Mouse (Mus musculus) heart, adult 2 months (tissue): Measurements from ENCODE around the gene Adgrd1. TPM values are rescaled to one million over a fixed set of nuclear protein-coding genes. Genes with fewer than 3 reads are reported as not detected.

Experiments used
- DNase-seq, 2 experiments: peaks; one replicate each; pipeline ENCODE4 v3.0.0; 2021
- H3K27ac ChIP-seq: fragments of 200-600 bp; 2 replicates; pipeline ENCODE4 v1.8.1; 2022
- H3K27me3 ChIP-seq: fragments of 200-500 bp; 2 replicates; pipeline ENCODE4 v1.6.1; 2012; ENCODE audit warnings: mild to moderate bottlenecking, low read length, inconsistent platforms, mixed read lengths; ENCODE audit not compliant: control insufficient read depth, insufficient read depth
- H3K36me3 ChIP-seq: fragments of 200-500 bp; 2 replicates; pipeline ENCODE4 v1.6.1; 2012; ENCODE audit warnings: low read length, inconsistent platforms; ENCODE audit not compliant: control insufficient read depth, insufficient read depth
- H3K4me1 ChIP-seq: fragments of 200-500 bp; 2 replicates; pipeline ENCODE4 v1.6.1; 2011; ENCODE audit warnings: low read length; ENCODE audit not compliant: control insufficient read depth, insufficient read depth
- H3K4me3 ChIP-seq: fragments of 200-600 bp; 2 replicates; pipeline ENCODE4 v1.8.1; 2022
- H3K79me2 ChIP-seq: fragments of 200-500 bp; replicated peaks from 2 replicates; pipeline ENCODE4 v1.6.1; 2012; ENCODE audit warnings: mild to moderate bottlenecking, inconsistent platforms, low read length, moderate library complexity, mixed read lengths; ENCODE audit not compliant: control insufficient read depth, insufficient read depth
- H3K9ac ChIP-seq: fragments of 200-500 bp; 2 replicates; pipeline ENCODE4 v1.6.1; 2012; ENCODE audit warnings: low read depth, mild to moderate bottlenecking, control low read depth, inconsistent platforms, low read length, mixed read lengths
- CTCF ChIP-seq: fragments of 200-600 bp; IDR thresholded peaks from 2 replicates; pipeline ENCODE4 v1.8.1; 2022; ENCODE audit warnings: antibody characterized with exemption, mild to moderate bottlenecking, moderate library complexity
- EP300 ChIP-seq: fragments of 200-500 bp; IDR thresholded peaks from 2 replicates; pipeline ENCODE4 v1.6.1; 2011; ENCODE audit warnings: low read depth, low read length, control low read depth; ENCODE audit not compliant: insufficient read depth
- POLR2A ChIP-seq: fragments of 200-500 bp; IDR thresholded peaks from 2 replicates; pipeline ENCODE4 v1.6.1; 2011; ENCODE audit warnings: mild to moderate bottlenecking, low read depth, low read length, control low read depth; ENCODE audit not compliant: insufficient read depth
- WGBS: fragments of 180-500 bp; shearing (Covaris S2); methylation state at CpG from one replicate; pipeline ENCODE4 v1.1.7; 2018; 5-methylcytosine and 5-hydroxymethylcytosine counted together
- intact Hi-C: fragments of 180-260 bp; cut with DNase I; formaldehyde crosslinking; loops from one replicate; pipeline ENCODE4 v1.15.1; 2025
- polyA plus RNA-seq: library from polyadenylated mRNA; depleted of rRNA; stranded (reverse); fragments of >200 nt; gene quantifications from 2 replicates; pipeline ENCODE4 v1.2.3, GENCODE M21; 2012
- total RNA-seq, 2 experiments: library from RNA; stranded (reverse); gene quantifications; 2 replicates each; pipeline ENCODE4 v1.2.3; 2021

The Adgrd1 gene
- total and polyA plus RNA-seq, 3 experiments: 4.1 to 5.5 (median 4.8) TPM

DNA sequence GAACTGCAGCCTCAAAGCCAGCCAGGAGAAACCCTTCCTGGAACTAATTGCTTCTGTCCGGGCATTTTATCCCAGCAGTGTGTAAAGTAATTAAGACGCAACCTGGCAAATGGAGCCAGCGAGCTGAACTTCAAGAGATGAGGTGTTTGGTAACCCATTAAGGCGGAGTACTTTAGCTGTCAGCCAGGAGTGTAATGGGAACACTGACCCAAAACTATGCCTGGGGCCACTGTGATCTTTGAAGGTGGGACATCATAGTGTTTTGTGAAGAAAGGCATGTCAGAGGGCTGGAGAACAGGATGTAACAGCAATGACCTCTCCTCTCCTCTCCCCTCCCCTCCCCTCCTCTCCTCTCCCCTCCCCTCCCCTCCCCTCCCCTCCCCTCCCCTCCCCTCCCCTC is 7.5 kb downstream of the Adgrd1 start:
- WGBS: 73% methylated on average over 4 of the region's 4 CpGs
- Histone ChIP-seq H3K27ac (no peak overlapping the region), H3K36me3 (no peaks in the 10 kb centered on the region), H3K27me3 (no peaks in the 10 kb centered on the region), H3K4me3 (no peak overlapping the region), H3K79me2 (no peaks in the 10 kb centered on the region), H3K9ac (no peak overlapping the region), H3K4me1 (no peaks in the 10 kb centered on the region)
- intact Hi-C loops: no loop called here
- no peak for DNase-seq
- no peak for TF ChIP-seq CTCF
- TF ChIP-seq POLR2A: no peak
- no peak for TF ChIP-seq EP300

DNA sequence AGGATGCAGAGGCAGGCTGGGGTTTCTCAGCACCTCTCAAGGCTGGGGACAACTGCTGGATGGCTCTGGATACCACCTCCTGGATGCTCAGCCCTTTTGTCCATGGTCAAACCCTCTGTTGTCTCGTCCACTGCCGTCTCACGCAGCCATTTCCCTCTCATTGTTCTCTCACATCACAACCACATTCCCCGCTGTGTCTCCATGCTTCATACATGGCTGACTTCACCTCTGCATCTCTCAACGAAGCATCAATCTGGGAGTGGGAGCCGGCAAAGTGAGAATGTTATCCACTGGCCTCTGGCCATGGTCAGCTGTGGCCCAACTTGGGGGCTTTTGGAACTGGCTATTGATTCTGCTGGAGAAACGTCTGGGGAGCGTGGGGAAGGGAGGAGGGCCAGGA is 15.2 kb downstream of the Adgrd1 start:
- TF ChIP-seq POLR2A: no peak
- TF ChIP-seq EP300: no peak
- no peak for TF ChIP-seq CTCF
- H3K4me3 ChIP-seq: no peak overlapping the region
- DNase-seq: no peak
- H3K4me1 ChIP-seq: no peaks in the 10 kb centered on the region
- H3K27ac ChIP-seq: no peak overlapping the region
- 64% methylated on average over 8 of the region's 8 CpGs for WGBS
- no peaks in the 10 kb centered on the region for H3K79me2 ChIP-seq
- no peak overlapping the region for H3K9ac ChIP-seq
- H3K27me3 ChIP-seq: no peaks in the 10 kb centered on the region
- no peaks in the 10 kb centered on the region for H3K36me3 ChIP-seq
- intact Hi-C loops: no loop called here

DNA sequence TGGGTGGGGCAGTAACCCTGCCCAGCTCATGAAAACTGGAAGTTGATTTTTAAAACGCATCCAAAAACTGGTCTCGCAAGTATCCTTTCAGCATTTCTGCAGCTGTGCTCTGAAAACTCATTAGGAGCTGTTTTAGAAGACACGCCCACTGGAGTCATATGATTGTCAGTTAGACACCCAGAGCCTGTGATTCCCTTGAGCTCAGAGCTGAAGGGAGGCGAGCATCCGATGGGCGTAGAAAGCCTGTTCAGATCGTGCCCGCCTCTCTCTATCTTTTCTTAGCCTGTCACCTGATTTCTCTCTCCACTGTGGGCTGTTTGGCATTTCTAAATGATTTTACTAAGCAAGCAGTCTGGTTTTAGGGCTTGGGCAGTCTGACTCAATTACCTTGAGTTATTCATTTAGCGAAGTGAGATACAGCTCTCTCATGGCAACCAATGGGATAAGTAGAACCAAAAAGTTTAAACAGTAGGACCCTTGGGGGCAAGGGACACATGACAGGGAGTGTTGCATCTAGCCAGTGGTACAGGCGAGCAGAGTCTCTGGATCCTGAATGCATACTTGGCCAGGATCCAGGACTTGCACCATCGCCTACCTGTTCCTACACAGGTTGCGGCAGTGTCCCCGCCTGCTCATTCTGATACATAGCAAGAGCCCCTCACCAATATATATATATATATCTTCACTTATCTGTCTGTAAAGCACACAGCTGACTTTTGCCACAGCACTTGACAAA is 17.4 kb downstream of the Adgrd1 start:
- DNase-seq: peak in 1 of 2 experiments; percentile 20
- no peak overlapping the region for H3K4me3 ChIP-seq
- intact Hi-C loops: no loop called here
- H3K27ac ChIP-seq: no peak overlapping the region
- H3K79me2 ChIP-seq: no peaks in the 10 kb centered on the region
- WGBS: 63% methylated on average over 13 of the region's 13 CpGs
- H3K9ac ChIP-seq: no peak overlapping the region
- TF ChIP-seq EP300: no peak
- TF ChIP-seq CTCF: no peak
- no peak for TF ChIP-seq POLR2A
- H3K27me3 ChIP-seq: no peaks in the 10 kb centered on the region
- no peaks in the 10 kb centered on the region for H3K4me1 ChIP-seq
- no peaks in the 10 kb centered on the region for H3K36me3 ChIP-seq

DNA sequence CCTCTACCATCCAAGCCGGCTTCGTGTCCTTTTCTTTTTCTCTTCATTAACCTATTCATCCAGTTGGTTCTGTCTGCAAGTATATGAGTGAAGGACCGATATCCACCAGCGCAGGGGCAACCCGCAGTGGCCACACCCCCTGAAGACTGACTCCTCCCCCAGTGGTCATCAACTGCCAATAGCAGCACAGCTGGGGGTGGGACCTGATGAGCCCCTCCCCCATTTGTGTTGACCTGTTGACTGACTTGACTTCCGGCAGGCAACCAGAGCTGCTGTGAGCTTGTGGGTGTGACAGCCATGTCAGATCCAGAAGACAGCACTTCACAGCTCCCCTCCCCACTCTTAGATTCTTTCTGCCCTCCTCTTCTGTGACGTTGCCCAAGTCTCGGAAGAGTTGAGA is 19.7 kb downstream of the Adgrd1 start:
- no peaks in the 10 kb centered on the region for H3K4me1 ChIP-seq
- no peaks in the 10 kb centered on the region for H3K36me3 ChIP-seq
- no peak overlapping the region for H3K4me3 ChIP-seq
- DNase-seq: no peak
- H3K27me3 ChIP-seq: no peaks in the 10 kb centered on the region
- H3K27ac ChIP-seq: no peak overlapping the region
- H3K9ac ChIP-seq: no peak overlapping the region
- H3K79me2 ChIP-seq: no peaks in the 10 kb centered on the region
- 69% methylated on average over 8 of the region's 8 CpGs for WGBS
- intact Hi-C loops: no loop called here
- TF ChIP-seq POLR2A (no peak), EP300 (no peak), CTCF (no peak)

DNA sequence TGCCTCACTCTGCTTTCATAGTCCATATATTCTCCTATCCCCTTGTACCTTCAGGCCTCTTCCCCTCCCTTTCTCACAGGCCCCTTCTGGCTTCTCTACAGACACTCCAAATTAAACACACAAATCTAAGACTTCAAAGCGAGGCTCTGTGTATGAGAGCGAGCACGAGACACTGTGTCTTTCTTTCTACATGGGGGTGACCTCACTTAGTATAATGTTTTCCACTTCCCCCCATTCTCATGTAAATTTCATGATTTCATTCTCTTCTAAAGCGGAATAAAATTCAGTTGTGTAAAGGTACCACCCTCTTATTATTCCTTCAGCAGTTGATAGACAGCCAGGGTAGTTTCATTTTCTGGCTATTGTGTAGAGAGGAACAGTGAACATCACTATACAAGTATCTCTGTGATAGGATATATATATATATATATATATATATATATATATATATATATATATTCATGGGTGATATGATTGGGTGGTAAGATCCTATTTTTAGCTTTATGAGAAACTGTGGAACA is 21.1 kb downstream of the Adgrd1 start:
- TF ChIP-seq CTCF (no peak), POLR2A (no peak), EP300 (no peak)
- Histone ChIP-seq H3K27me3 (no peaks in the 10 kb centered on the region), H3K4me3 (no peak overlapping the region), H3K4me1 (no peaks in the 10 kb centered on the region), H3K9ac (no peak overlapping the region), H3K27ac (no peak overlapping the region), H3K79me2 (no peaks in the 10 kb centered on the region), H3K36me3 (no peaks in the 10 kb centered on the region)
- intact Hi-C loops: no loop called here
- no peak for DNase-seq
- WGBS: 82% methylated on average over 4 of the region's 4 CpGs

DNA sequence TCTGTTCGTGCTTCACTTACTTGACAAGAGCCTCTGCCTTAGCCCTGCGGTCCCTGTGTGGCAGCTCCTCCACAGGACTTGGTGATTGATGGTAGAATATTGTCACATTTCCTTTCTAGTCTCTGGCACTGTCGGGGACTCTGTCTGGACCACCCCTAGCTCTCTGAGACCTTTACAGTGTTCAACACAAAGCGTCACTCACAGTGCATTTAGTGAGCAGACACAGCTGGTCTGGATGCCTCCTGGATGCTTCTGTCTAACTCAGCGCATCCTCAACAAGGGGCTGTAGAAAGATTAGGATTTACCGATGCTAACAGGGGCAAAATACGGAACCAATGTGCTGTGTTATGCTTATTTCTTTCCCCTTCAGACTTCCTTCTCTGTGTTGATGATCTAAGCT is 22.0 kb downstream of the Adgrd1 start:
- Histone ChIP-seq H3K9ac (no peak overlapping the region), H3K4me1 (no peaks in the 10 kb centered on the region), H3K27ac (no peak overlapping the region), H3K79me2 (no peaks in the 10 kb centered on the region), H3K27me3 (no peaks in the 10 kb centered on the region), H3K36me3 (no peaks in the 10 kb centered on the region), H3K4me3 (no peak overlapping the region)
- no peak for DNase-seq
- TF ChIP-seq EP300 (no peak), POLR2A (no peak), CTCF (no peak)
- WGBS: 65% methylated on average over 7 of the region's 7 CpGs
- intact Hi-C loops: no loop called here
